ENCODE assay signal across 8 mouse cellular contexts in genomic region chr2:92433578-92434374, GRCm38 (mm10). TPM values are rescaled to one million over a fixed set of nuclear protein-coding genes. Genes with fewer than 3 reads are reported as not detected.
DNase-seq lines count a peak whose midpoint lies in the region; ATAC-seq and TF ChIP-seq lines count a peak whose summit lies in the region.

Gene Cry2, minus strand, starts transcription at chr2:92434043.

- DNase-seq in 416B (ENCODE audit: low read depth): peak; percentile 99
- peak; percentile 98 for DNase-seq in heart, adult 8-10 months (ENCODE audit: low spot score)
- peak; percentile 99 for DNase-seq in kidney, adult 9 months
- peak; percentile 99 for DNase-seq in limb, embryonic 14.5 days (ENCODE audit: low spot score)
- DNase-seq in midbrain, postnatal 0 days (ENCODE audit: low spot score): peak; percentile 99
- DNase-seq in spleen, postnatal 14 days (ENCODE audit: low spot score in 2 of 2): peak; percentile 95

- H3K4me1 ChIP-seq in bone marrow, adult 2 months (ENCODE audit: control insufficient read depth, insufficient read depth, low read length): no peaks in the 10 kb centered on the region; the same call in 1 of the 2 replicates
- peaks cover 50% of the 10 kb centered on the region for H3K4me1 ChIP-seq in embryonic facial prominence, embryonic 15.5 days
- H3K4me1 ChIP-seq in limb, embryonic 14.5 days (ENCODE audit: control insufficient read depth, insufficient read depth, low read length): peaks cover 36% of the 10 kb centered on the region
- H3K4me1 ChIP-seq in midbrain, postnatal 0 days (ENCODE audit: insufficient read depth, low read length): peaks cover 11% of the 10 kb centered on the region; the same call in 1 of the 2 replicates

- peak within 1 kb of the TSS; percentile 75 for H3K4me2 ChIP-seq in embryonic facial prominence, embryonic 15.5 days (replicated peaks)
- H3K4me2 ChIP-seq in limb, embryonic 14.5 days (replicated peaks; ENCODE audit: low read depth, low read length, severe bottlenecking): peak within 1 kb of the TSS; percentile 82
- peak within 1 kb of the TSS; percentile 92 for H3K4me2 ChIP-seq in midbrain, postnatal 0 days (ENCODE audit: low read depth, low read length, poor library complexity, severe bottlenecking)

- H3K9me3 ChIP-seq in embryonic facial prominence, embryonic 15.5 days (replicated peaks): no peaks in the 10 kb centered on the region
- H3K9me3 ChIP-seq in limb, embryonic 14.5 days (ENCODE audit: control insufficient read depth, low read length): no peaks in the 10 kb centered on the region
- no peaks in the 10 kb centered on the region for H3K9me3 ChIP-seq in midbrain, postnatal 0 days (ENCODE audit: low read length)

- H3K4me3 ChIP-seq in bone marrow, adult 2 months (replicated peaks; ENCODE audit: control insufficient read depth, low read depth, low read length): peak within 1 kb of the TSS; percentile 95
- peak within 1 kb of the TSS; percentile 75 for H3K4me3 ChIP-seq in embryonic facial prominence, embryonic 15.5 days (replicated peaks)
- H3K4me3 ChIP-seq in limb, embryonic 14.5 days (replicated peaks; ENCODE audit: low read length): peak within 1 kb of the TSS; percentile 88
- H3K4me3 ChIP-seq in midbrain, postnatal 0 days (ENCODE audit: low read depth, low read length): peak within 1 kb of the TSS; percentile 88

- under 1% methylated on average over 76 of the region's 76 CpGs for WGBS in bone marrow, adult 2 months
- WGBS in embryonic facial prominence, embryonic 15.5 days: 0% methylated on average over 75 of the region's 76 CpGs
- 0% methylated on average over 46 of the region's 76 CpGs for WGBS in limb, embryonic 14.5 days
- under 1% methylated on average over 70 of the region's 76 CpGs for WGBS in midbrain, postnatal 0 days

- ATAC-seq in embryonic facial prominence, embryonic 15.5 days (ENCODE audit: insufficient number of reproducible peaks, low FRiP score, low TSS enrichment, low read depth): peak; percentile 99
- peak; percentile 99 for ATAC-seq in limb, embryonic 14.5 days (ENCODE audit: low FRiP score, low read depth)
- ATAC-seq in midbrain, postnatal 0 days (ENCODE audit: low FRiP score): peak; percentile 98

- TF ChIP-seq POLR2A in bone marrow, adult 2 months (IDR thresholded peaks at IDR 0.05; ENCODE audit: borderline replicate concordance, control insufficient read depth, low read depth, low read length): peak; percentile 67; the same call in 1 of the 2 replicates
- peak; percentile 62; the same call in 1 of the 2 replicates for TF ChIP-seq POLR2A in limb, embryonic 14.5 days (IDR thresholded peaks at IDR 0.05; ENCODE audit: borderline replicate concordance, extremely low read depth, insufficient read depth, insufficient read length)

- 0 out of 2 replicates have a peak, but pooled peaks have one; percentile 9 for TF ChIP-seq CTCF in bone marrow, adult 2 months (IDR thresholded peaks at IDR 0.05; ENCODE audit: control insufficient read depth, insufficient read depth, low read length)
- no peak for TF ChIP-seq CTCF in midbrain, postnatal 0 days (IDR thresholded peaks at IDR 0.05)

- peak within 1 kb of the TSS; percentile 74 for H3K9ac ChIP-seq in embryonic facial prominence, embryonic 15.5 days
- peak within 1 kb of the TSS; percentile 83 for H3K9ac ChIP-seq in limb, embryonic 14.5 days (ENCODE audit: low read depth, low read length, severe bottlenecking)
- H3K9ac ChIP-seq in midbrain, postnatal 0 days (replicated peaks; ENCODE audit: low read length, poor library complexity, severe bottlenecking): peak within 1 kb of the TSS; percentile 89

- no peaks in the 10 kb centered on the region for H3K27me3 ChIP-seq in embryonic facial prominence, embryonic 15.5 days
- H3K27me3 ChIP-seq in limb, embryonic 14.5 days (ENCODE audit: control insufficient read depth, insufficient read depth, low read length): no peaks in the 10 kb centered on the region
- H3K27me3 ChIP-seq in midbrain, postnatal 0 days (ENCODE audit: insufficient read depth, low read length): no peaks in the 10 kb centered on the region

- H3K27ac ChIP-seq in bone marrow, adult 2 months (ENCODE audit: control insufficient read depth, insufficient read depth, low read depth, low read length, poor library complexity): peak within 1 kb of the TSS; percentile 81
- peak within 1 kb of the TSS; percentile 56 for H3K27ac ChIP-seq in embryonic facial prominence, embryonic 15.5 days (replicated peaks)
- peak within 1 kb of the TSS; percentile 55 for H3K27ac ChIP-seq in limb, embryonic 14.5 days (replicated peaks; ENCODE audit: low read depth, low read length)
- peak within 1 kb of the TSS; percentile 77 for H3K27ac ChIP-seq in midbrain, postnatal 0 days (ENCODE audit: low read depth, low read length)

- H3K36me3 ChIP-seq in embryonic facial prominence, embryonic 15.5 days: no peaks in the 10 kb centered on the region
- H3K36me3 ChIP-seq in limb, embryonic 14.5 days (ENCODE audit: control insufficient read depth, insufficient read depth, low read length): no peaks in the 10 kb centered on the region
- no peaks in the 10 kb centered on the region for H3K36me3 ChIP-seq in midbrain, postnatal 0 days (ENCODE audit: insufficient read depth, low read length)

RNA-seq across cellular contexts. Expression of gene Cry2, which starts in this region (rescaled TPM):
- 4.8 and 8.0 TPM in 2 replicates for polyA plus RNA-seq in bone marrow, adult 2 months (2011; ENCODE audit: insufficient read depth, insufficient read length, low replicate concordance, missing spikeins)
- 30.6 and 33.9 TPM in 2 replicates for polyA plus RNA-seq in embryonic facial prominence, embryonic 15.5 days (2015; fragmentation: Nextera tagmentation; extraction: Ambion mirVana)
- total RNA-seq in heart, adult 8-10 months (2022): 10 to 100 TPM; 22.6 to 35.6 (median 32.8) TPM
- 27.2 and 33.5 TPM in 2 replicates for polyA plus RNA-seq in limb, embryonic 14.5 days (2012; rRNA removed)
- 30.2 and 34.8 TPM in 2 replicates for polyA plus RNA-seq in limb, embryonic 14.5 days (2014; fragmentation: Nextera tagmentation; extraction: Ambion mirVana)
- 41.9 and 48.4 TPM in 2 replicates for total RNA-seq in midbrain, postnatal 0 days (2014; rRNA removed)
- 50.6 and 55.2 TPM in 2 replicates for polyA plus RNA-seq in midbrain, postnatal 0 days (2015; fragmentation: Nextera tagmentation; extraction: Ambion mirVana)

Comparison
In these comparisons a context has a peak if more than half of its experiments do, and no peak if none do; other contexts are left out.
1. Peak in every context shown above with its lines: DNase-seq, ATAC-seq, H3K4me3 ChIP-seq and H3K27ac ChIP-seq.